Mouse (Mus musculus): ENCODE data around the gene Tnk2. TPM values are rescaled to one million over a fixed set of nuclear protein-coding genes. Genes with fewer than 3 reads are reported as not detected.
A peak's percentile ranks its signal among the peaks of the same experiment; 100 is the strongest.

Gene Tnk2
- 14.6 TPM in 2 replicates for polyA plus RNA-seq (2015; fragmentation: Nextera tagmentation; extraction: Ambion mirVana)

GRCm38 (mm10) chr16:32643661-32644061 lies at the start of gene Tnk2:
Tnk2 (plus strand) TSS chr16:32643874.
- WGBS = 1% methylated on average over 21 of the region's 40 CpGs
- Histone ChIP-seq H3K4me2 (peak within 1 kb of the TSS; percentile 91), H3K9ac (peak within 1 kb of the TSS; percentile 95), H3K9me3 (replicated peaks) (no peaks in the 10 kb centered on the region), H3K27ac (peak within 1 kb of the TSS; percentile 91), H3K27me3 (no peaks in the 10 kb centered on the region), H3K4me1 (peaks cover 32% of the 10 kb centered on the region), H3K4me3 (peak within 1 kb of the TSS; percentile 93), H3K36me3 (ENCODE audit: poor library complexity, severe bottlenecking) (no peaks in the 10 kb centered on the region)
- ATAC-seq = peak; percentile 90

- Histone ChIP-seq H3K27me3 (no peaks in the 10 kb centered on the region), H3K4me1 (no peaks in the 10 kb centered on the region), H3K9ac (no peak overlapping the region), H3K27ac (no peak overlapping the region), H3K4me2 (no peak overlapping the region), H3K4me3 (no peak overlapping the region), H3K36me3 (ENCODE audit: poor library complexity, severe bottlenecking) (no peaks in the 10 kb centered on the region), H3K9me3 (replicated peaks) (no peaks in the 10 kb centered on the region)
- ATAC-seq = no peak
- 81% methylated on average over 5 of the region's 5 CpGs for WGBS
Observed at GRCm38 (mm10) chr16:32593916-32594315, 49.8 kb upstream of the Tnk2 start.

- no peaks in the 10 kb centered on the region for H3K9me3 ChIP-seq (replicated peaks)
- no peak overlapping the region for H3K9ac ChIP-seq
- no peak overlapping the region for H3K27ac ChIP-seq
- H3K36me3 ChIP-seq (ENCODE audit: poor library complexity, severe bottlenecking) = no peaks in the 10 kb centered on the region
- no peaks in the 10 kb centered on the region for H3K27me3 ChIP-seq
- no peak overlapping the region for H3K4me3 ChIP-seq
- ATAC-seq = no peak
- H3K4me1 ChIP-seq = no peaks in the 10 kb centered on the region
- 87% methylated on average over 5 of the region's 5 CpGs for WGBS
- no peak overlapping the region for H3K4me2 ChIP-seq
Observed at GRCm38 (mm10) chr16:32594701-32595100, 49.0 kb upstream of the Tnk2 start.

- WGBS = 84% methylated on average over 10 of the region's 10 CpGs
- no peaks in the 10 kb centered on the region for H3K27me3 ChIP-seq
- no peaks in the 10 kb centered on the region for H3K9me3 ChIP-seq (replicated peaks)
- no peaks in the 10 kb centered on the region for H3K36me3 ChIP-seq (ENCODE audit: poor library complexity, severe bottlenecking)
- no peak overlapping the region for H3K27ac ChIP-seq
- H3K4me3 ChIP-seq = no peak overlapping the region
- H3K4me2 ChIP-seq = no peak overlapping the region
- no peaks in the 10 kb centered on the region for H3K4me1 ChIP-seq
- no peak for ATAC-seq
- H3K9ac ChIP-seq = no peak overlapping the region
Observed at GRCm38 (mm10) chr16:32595142-32595855, 48.4 kb upstream of the Tnk2 start.

GRCm38 (mm10) chr16:32597909-32598381 lies 45.7 kb upstream of the Tnk2 start:
- Histone ChIP-seq H3K27me3 (no peaks in the 10 kb centered on the region), H3K27ac (no peak overlapping the region), H3K9ac (no peak overlapping the region), H3K36me3 (ENCODE audit: poor library complexity, severe bottlenecking) (no peaks in the 10 kb centered on the region), H3K4me2 (no peak overlapping the region), H3K4me3 (no peak overlapping the region), H3K4me1 (no peaks in the 10 kb centered on the region), H3K9me3 (replicated peaks) (no peaks in the 10 kb centered on the region)
- ATAC-seq = no peak
- 50% methylated on average over 4 of the region's 4 CpGs for WGBS

GRCm38 (mm10) chr16:32599151-32599550 lies 44.5 kb upstream of the Tnk2 start:
- no peaks in the 10 kb centered on the region for H3K9me3 ChIP-seq (replicated peaks)
- no peak overlapping the region for H3K4me2 ChIP-seq
- no peak overlapping the region for H3K4me3 ChIP-seq
- H3K27ac ChIP-seq = no peak overlapping the region
- WGBS = 91% methylated on average over 1 of the region's 1 CpGs
- no peaks in the 10 kb centered on the region for H3K27me3 ChIP-seq
- no peaks in the 10 kb centered on the region for H3K4me1 ChIP-seq
- ATAC-seq = no peak
- H3K9ac ChIP-seq = no peak overlapping the region
- H3K36me3 ChIP-seq (ENCODE audit: poor library complexity, severe bottlenecking) = no peaks in the 10 kb centered on the region

GRCm38 (mm10) chr16:32602193-32602685 lies 41.4 kb upstream of the Tnk2 start:
- WGBS = 89% methylated on average over 3 of the region's 3 CpGs
- Histone ChIP-seq H3K9ac (no peak overlapping the region), H3K4me2 (no peak overlapping the region), H3K4me3 (no peak overlapping the region), H3K27ac (no peak overlapping the region), H3K9me3 (replicated peaks) (no peaks in the 10 kb centered on the region), H3K27me3 (no peaks in the 10 kb centered on the region), H3K4me1 (no peaks in the 10 kb centered on the region), H3K36me3 (ENCODE audit: poor library complexity, severe bottlenecking) (no peaks in the 10 kb centered on the region)
- ATAC-seq = no peak

- Histone ChIP-seq H3K9ac (no peak overlapping the region), H3K9me3 (replicated peaks) (no peaks in the 10 kb centered on the region), H3K4me2 (peak overlapping the region; percentile 66), H3K4me3 (no peak overlapping the region), H3K27me3 (no peaks in the 10 kb centered on the region), H3K36me3 (ENCODE audit: poor library complexity, severe bottlenecking) (no peaks in the 10 kb centered on the region), H3K27ac (no peak overlapping the region; the same call in 1 of the 2 replicates), H3K4me1 (peaks cover 12% of the 10 kb centered on the region)
- WGBS = 71% methylated on average over 7 of the region's 7 CpGs
- ATAC-seq = no peak
Observed at GRCm38 (mm10) chr16:32607562-32608343, 35.9 kb upstream of the Tnk2 start.

GRCm38 (mm10) chr16:32608344-32608711 lies 35.3 kb upstream of the Tnk2 start:
- Histone ChIP-seq H3K27me3 (no peaks in the 10 kb centered on the region), H3K36me3 (ENCODE audit: poor library complexity, severe bottlenecking) (no peaks in the 10 kb centered on the region), H3K4me3 (peak overlapping the region; percentile 56), H3K4me2 (peak overlapping the region; percentile 66), H3K4me1 (peaks cover 12% of the 10 kb centered on the region), H3K9ac (peak overlapping the region; percentile 55), H3K9me3 (replicated peaks) (no peaks in the 10 kb centered on the region), H3K27ac (peak overlapping the region; percentile 91; the same call in 1 of the 2 replicates)
- ATAC-seq = no peak
- WGBS = 11% methylated on average over 8 of the region's 8 CpGs

GRCm38 (mm10) chr16:32608712-32609400 lies 34.8 kb upstream of the Tnk2 start, which contains the start of gene Tfrc:
Tfrc (plus strand) TSS chr16:32608920.
- H3K4me3 ChIP-seq = peak within 1 kb of the TSS; percentile 56
- no peaks in the 10 kb centered on the region for H3K9me3 ChIP-seq (replicated peaks)
- H3K4me2 ChIP-seq = peak within 1 kb of the TSS; percentile 66
- no peaks in the 10 kb centered on the region for H3K36me3 ChIP-seq (ENCODE audit: poor library complexity, severe bottlenecking)
- peak within 1 kb of the TSS; percentile 73 for H3K9ac ChIP-seq
- H3K27ac ChIP-seq = peak within 1 kb of the TSS; percentile 91
- H3K4me1 ChIP-seq = peaks cover 12% of the 10 kb centered on the region
- ATAC-seq = peak; percentile 99
- H3K27me3 ChIP-seq = no peaks in the 10 kb centered on the region
- under 1% methylated on average over 58 of the region's 73 CpGs for WGBS

GRCm38 (mm10) chr16:32609401-32609779 lies 34.3 kb upstream of the Tnk2 start:
- Histone ChIP-seq H3K27me3 (no peaks in the 10 kb centered on the region), H3K9me3 (replicated peaks) (no peaks in the 10 kb centered on the region), H3K4me3 (peak overlapping the region; percentile 56), H3K4me1 (peaks cover 12% of the 10 kb centered on the region), H3K4me2 (peak overlapping the region; percentile 66), H3K27ac (peak overlapping the region; percentile 91), H3K36me3 (ENCODE audit: poor library complexity, severe bottlenecking) (peaks cover 3% of the 10 kb centered on the region), H3K9ac (peak overlapping the region; percentile 73)
- no peak for ATAC-seq
- under 1% methylated on average over 14 of the region's 14 CpGs for WGBS
